Comparison of ENCODE assay signal across 8 mouse cellular contexts in genomic region chr8:13338255-13338860, GRCm38 (mm10). TPM values are rescaled to one million over a fixed set of nuclear protein-coding genes. Genes with fewer than 3 reads are reported as not detected.
DNase-seq lines count a peak whose midpoint lies in the region; ATAC-seq lines count a peak whose summit lies in the region.

TSS of gene Tfdp1 (plus strand) at chr8:13338751.

- H3K9ac ChIP-seq in hindbrain, embryonic 16.5 days (ENCODE audit: low read depth, low read length) = peak within 1 kb of the TSS; percentile 93

- under 1% methylated on average over 44 of the region's 72 CpGs for WGBS in hindbrain, embryonic 16.5 days
- 1% methylated on average over 27 of the region's 72 CpGs for WGBS in macrophage (ENCODE audit: missing documents)

- peak within 1 kb of the TSS; percentile 71 for H3K4me2 ChIP-seq in hindbrain, embryonic 16.5 days (ENCODE audit: low read length)

- H3K36me3 ChIP-seq in hindbrain, embryonic 16.5 days (ENCODE audit: control insufficient read depth, insufficient read depth, low read length) = peaks cover 3% of the 10 kb centered on the region; the same call in 1 of the 2 replicates
- H3K36me3 ChIP-seq in macrophage (ENCODE audit: inconsistent target) = peaks cover 1% of the 10 kb centered on the region; the same call in 1 of the 2 replicates

- peak within 1 kb of the TSS; percentile 92 for H3K4me3 ChIP-seq in hindbrain, embryonic 16.5 days (ENCODE audit: low read length)
- H3K4me3 ChIP-seq in macrophage (ENCODE audit: inconsistent target) = peak within 1 kb of the TSS; percentile 50

- peak; percentile 81 for DNase-seq in T-cell, adult 2 months (ENCODE audit: low spot score)
- peak; percentile 73 to 86 for DNase-seq in cerebellum, postnatal 36 days
- peak; percentile 62 for DNase-seq in gastrocnemius, adult 18-20 months (ENCODE audit: low spot score)
- peak; percentile 69 to 88 for DNase-seq in left cerebral cortex, adult 18-20 months (ENCODE audit: low spot score in 2 of 2)
- DNase-seq in right cerebral cortex, adult 18-20 months = peak; percentile 89
- peak; percentile 17 for DNase-seq in urinary bladder, postnatal 10 days (ENCODE audit: low spot score)

- ATAC-seq in hindbrain, embryonic 16.5 days = peak; percentile 95

- H3K27ac ChIP-seq in hindbrain, embryonic 16.5 days (ENCODE audit: low read depth, low read length) = peak within 1 kb of the TSS; percentile 80
- H3K27ac ChIP-seq in macrophage = no peak within 1 kb of the TSS

- H3K9me3 ChIP-seq in hindbrain, embryonic 16.5 days (ENCODE audit: control insufficient read depth, low read length) = no peaks in the 10 kb centered on the region

- H3K4me1 ChIP-seq in hindbrain, embryonic 16.5 days (ENCODE audit: control insufficient read depth, insufficient read depth, low read depth, low read length) = peaks cover 14% of the 10 kb centered on the region

- H3K79me2 ChIP-seq in macrophage (ENCODE audit: inconsistent target) = peaks cover 42% of the 10 kb centered on the region

- H3K27me3 ChIP-seq in hindbrain, embryonic 16.5 days (replicated peaks; ENCODE audit: control insufficient read depth, insufficient read depth, low read length) = no peaks in the 10 kb centered on the region

RNA-seq across cellular contexts. Expression of gene Tfdp1, which starts in this region (rescaled TPM):
- 10 to 100 TPM; 45.5 to 54.6 TPM for total RNA-seq in gastrocnemius, adult 18-20 months (2021)
- polyA plus RNA-seq in hindbrain, embryonic 16.5 days (2015; fragmentation: Nextera tagmentation; extraction: Ambion mirVana) = 85.8 and 91.6 TPM in 2 replicates
- total RNA-seq in left cerebral cortex, adult 18-20 months (2021) = 10 to 100 TPM; 50.1 to 59.3 TPM
- 10 to 100 TPM; 21.8 to 73.0 (median 43.9) TPM for total RNA-seq in macrophage (2018; cell fraction: chromatin; rRNA removed)
- 10 to 100 TPM; 21.7 to 37.6 (median 27.5) TPM for total RNA-seq in macrophage (2018; cell fraction: cytosol; rRNA removed)
- total RNA-seq in macrophage (2018; cell fraction: nucleus; rRNA removed) = 100 to 1,000 TPM in 1 of 26 experiments, 10 to 100 TPM in 25; 18.5 to 113 (median 33.7) TPM
- 30.2 to 74.7 TPM (median 31.2 TPM) in 3 replicates for polyA plus RNA-seq in macrophage (2018)

Comparison
In these comparisons a context has a peak if more than half of its experiments do, and no peak if none do; other contexts are left out.
1. DNase-seq: peak in every context shown above with its lines; median percentile 89 in right cerebral cortex, adult 18-20 months; 81 in T-cell, adult 2 months; 80 in cerebellum, postnatal 36 days; 78 in left cerebral cortex, adult 18-20 months; 62 in gastrocnemius, adult 18-20 months; 17 in urinary bladder, postnatal 10 days.